Mouse (Mus musculus) CH12.LX (cell line): ENCODE measurements at regions not wholly inside any gene's neighbourhood (a gene's known extent, or its start where the extent isn't known, plus 50 kb on each side); places are given as distances from the start of the nearest gene placed in this dataset.
A peak's percentile ranks its signal among the peaks of the same experiment; 100 is the strongest.

ENCODE experiments used
- DNase-seq: peaks from one replicate; pipeline ENCODE4 v3.0.0-alpha.2; 2013; ENCODE audit errors: extremely low read depth
- H3K27ac ChIP-seq: 2 replicates; pipeline ENCODE4 v1.5.1; 2012; ENCODE audit warnings: low read depth, mild to moderate bottlenecking, control low read depth, moderate library complexity; ENCODE audit not compliant: insufficient read depth
- H3K27me3 ChIP-seq: replicated peaks from 2 replicates; pipeline ENCODE3; 2012; ENCODE audit warnings: inconsistent platforms
- H3K36me3 ChIP-seq, 2 experiments: replicated peaks in 1 of 2; 2 replicates each; pipeline versions ENCODE3 to v1.6.1; 2012; ENCODE audit warnings: inconsistent platforms in 1 of 2, low read length in 1 of 2, mild to moderate bottlenecking in 1 of 2, mixed read lengths in 1 of 2, moderate library complexity in 1 of 2; ENCODE audit not compliant: control insufficient read depth in 1 of 2, insufficient read depth in 1 of 2
- H3K4me1 ChIP-seq, 2 experiments: 2 replicates each; pipeline ENCODE4 v1.6.1; 2012; ENCODE audit warnings: inconsistent platforms in 1 of 2, moderate library complexity in 1 of 2; ENCODE audit not compliant: insufficient read depth in 2 of 2, control insufficient read depth in 1 of 2
- H3K4me2 ChIP-seq: 2 replicates; pipeline ENCODE4 v1.6.1; 2012; ENCODE audit warnings: low read depth, mild to moderate bottlenecking, control low read depth; ENCODE audit not compliant: poor library complexity, insufficient read depth, severe bottlenecking
- H3K4me3 ChIP-seq, 3 experiments: fragments of 150-350 bp in 1 of 3; sonication (generic) in 1 of 3; replicated peaks in 1 of 3; 2 replicates each; pipeline versions ENCODE3 to v1.5.1; 2011 to 2012; ENCODE audit warnings: low read depth in 2 of 3, low read length in 2 of 3, mild to moderate bottlenecking in 2 of 3, moderate library complexity in 2 of 3, control low read depth in 1 of 3, improper control_type of control experiment in 1 of 3, inconsistent platforms in 1 of 3, mixed read lengths in 1 of 3; ENCODE audit not compliant: poor library complexity in 1 of 3
- H3K79me2 ChIP-seq: replicated peaks from 2 replicates; pipeline ENCODE4 v1.6.1; 2012; ENCODE audit warnings: mild to moderate bottlenecking, moderate library complexity; ENCODE audit not compliant: control insufficient read depth, poor library complexity, insufficient read depth, severe bottlenecking; ENCODE audit errors: extremely low read depth
- H3K9ac ChIP-seq: 2 replicates; pipeline ENCODE4 v1.6.1; 2012; ENCODE audit warnings: low read depth, mild to moderate bottlenecking, control low read depth, moderate library complexity; ENCODE audit not compliant: insufficient read depth
- H3K9me3 ChIP-seq: replicated peaks from 2 replicates; pipeline ENCODE3; 2012; ENCODE audit warnings: low read length, inconsistent platforms, mixed read lengths
- BHLHE40 ChIP-seq: IDR thresholded peaks from 2 replicates; pipeline ENCODE4 v1.6.1; 2011; ENCODE audit warnings: mild to moderate bottlenecking, low read depth, low read length, improper control_type of control experiment
- CHD1 ChIP-seq: IDR thresholded peaks from 2 replicates; pipeline ENCODE4 v1.6.1; 2012; ENCODE audit warnings: low read depth, low read length, improper control_type of control experiment, inconsistent platforms
- CHD2 ChIP-seq: IDR thresholded peaks from 2 replicates; pipeline ENCODE4 v1.6.1; 2011; ENCODE audit warnings: low read length, improper control_type of control experiment
- ELF1 ChIP-seq: IDR thresholded peaks from 2 replicates; pipeline ENCODE4 v1.6.1; 2014; ENCODE audit warnings: low read depth, mild to moderate bottlenecking, inconsistent platforms, low read length, improper control_type of control experiment
- EP300 ChIP-seq: IDR thresholded peaks from 2 replicates; pipeline ENCODE4 v1.6.1; 2011; ENCODE audit warnings: low read length, improper control_type of control experiment
- IRF4 ChIP-seq: IDR thresholded peaks from 2 replicates; pipeline ENCODE4 v1.6.1; 2014; ENCODE audit warnings: low read depth, mild to moderate bottlenecking, inconsistent platforms, low read length, improper control_type of control experiment
- JUND ChIP-seq: conservative IDR thresholded peaks from 2 replicates; pipeline ENCODE4 v1.6.1; 2011; ENCODE audit warnings: low read depth, low read length, improper control_type of control experiment
- MAZ ChIP-seq: IDR thresholded peaks from 2 replicates; pipeline ENCODE4 v1.6.1; 2012; ENCODE audit warnings: low read depth, mild to moderate bottlenecking, inconsistent platforms, low read length, improper control_type of control experiment, moderate library complexity
- MYC ChIP-seq: IDR thresholded peaks from 2 replicates; pipeline ENCODE4 v1.6.1; 2011; ENCODE audit warnings: low read depth, mild to moderate bottlenecking, improper control_type of control experiment, low read length
- PAX5 ChIP-seq: IDR thresholded peaks from 2 replicates; pipeline ENCODE4 v1.6.1; 2012; ENCODE audit warnings: low read length, inconsistent platforms, mixed read lengths
- POLR2A ChIP-seq: IDR thresholded peaks from 2 replicates; pipeline ENCODE4 v1.6.1; 2011; ENCODE audit warnings: low read depth, mild to moderate bottlenecking, improper control_type of control experiment, low read length
- POLR2AphosphoS2 ChIP-seq: IDR thresholded peaks from 2 replicates; pipeline ENCODE4 v1.6.1; 2011; ENCODE audit warnings: low read depth, low read length, improper control_type of control experiment
- RCOR1 ChIP-seq: conservative IDR thresholded peaks from 2 replicates; pipeline ENCODE4 v1.6.1; 2012; ENCODE audit warnings: low read depth, mild to moderate bottlenecking, inconsistent platforms, low read length, improper control_type of control experiment
- SIN3A ChIP-seq: IDR thresholded peaks from 2 replicates; pipeline ENCODE4 v1.6.1; 2012; ENCODE audit warnings: low read length, improper control_type of control experiment, inconsistent platforms
- SMC3 ChIP-seq: IDR thresholded peaks from 2 replicates; pipeline ENCODE4 v1.6.1; 2011; ENCODE audit warnings: low read depth, low read length, improper control_type of control experiment
- TBP ChIP-seq: conservative IDR thresholded peaks from 2 replicates; pipeline ENCODE4 v1.6.1; 2011; ENCODE audit warnings: low read depth, low read length, improper control_type of control experiment
- UBTF ChIP-seq: IDR thresholded peaks from 2 replicates; pipeline ENCODE4 v1.6.1; 2012; ENCODE audit warnings: low read depth, mild to moderate bottlenecking, inconsistent platforms, low read length, improper control_type of control experiment, moderate library complexity
- USF2 ChIP-seq: conservative IDR thresholded peaks from 2 replicates; pipeline ENCODE4 v1.6.1; 2011; ENCODE audit warnings: low read depth, low read length, improper control_type of control experiment
- ZKSCAN1 ChIP-seq: IDR thresholded peaks from 2 replicates; pipeline ENCODE4 v1.6.1; 2012; ENCODE audit warnings: low read depth, inconsistent platforms, low read length, improper control_type of control experiment, borderline replicate concordance
- ZMIZ1 ChIP-seq: IDR thresholded peaks from 2 replicates; pipeline ENCODE4 v1.6.1; 2012; ENCODE audit warnings: low read depth, mild to moderate bottlenecking, inconsistent platforms, low read length, improper control_type of control experiment
- dilution Hi-C: fragments of 300-500 bp; cut with MboI; formaldehyde crosslinking; loops from 2 replicates; pipeline ENCODE4 v1.14.3; 2020; ENCODE audit warnings: low sequenced_read_pairs; ENCODE audit not compliant: extremely low pct_unique_long_range_greater_than_20kb, extremely low pct_ligation_motif_present
- in situ Hi-C: fragments of 300-500 bp; cut with MboI; formaldehyde crosslinking; loops from 3 replicates; pipeline ENCODE4 v1.14.3; 2019; ENCODE audit warnings: low sequenced_read_pairs, low pct_ligation_motif_present, low pct_unique_long_range_greater_than_20kb, mixed read lengths

DNA sequence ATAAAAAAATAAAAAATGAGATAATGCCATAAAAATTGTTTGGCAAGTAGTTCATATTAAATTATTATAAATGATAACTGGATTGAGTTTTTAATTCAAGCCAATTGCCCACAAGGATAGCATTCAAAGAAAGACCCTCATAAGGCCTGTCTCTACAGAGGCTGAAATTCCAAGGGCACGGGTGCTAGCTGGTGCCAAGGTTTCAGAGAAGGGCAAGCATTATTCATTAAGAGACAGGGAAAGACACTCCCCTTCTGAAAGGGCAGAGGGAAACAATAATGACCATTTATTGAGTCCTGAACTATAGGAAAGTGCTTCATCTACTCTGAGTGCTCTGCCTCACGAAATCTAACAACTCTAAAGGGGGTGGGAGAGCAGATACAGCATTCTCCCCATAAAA is 147.0 kb downstream of the Plpp3 start:
- H3K27me3 ChIP-seq, result no peaks in the 10 kb centered on the region
- dilution Hi-C loops (no loop called here), in situ Hi-C loops (no loop called here)
- no peaks in the 10 kb centered on the region for H3K36me3 ChIP-seq
- H3K27ac ChIP-seq, result no peak overlapping the region
- no peaks in the 10 kb centered on the region for H3K79me2 ChIP-seq
- H3K4me1 ChIP-seq, result peaks cover 0 to 33% of the 10 kb centered on the region in 2 experiments; a peak in 2 of 4 replicates
- H3K9ac ChIP-seq, result no peak overlapping the region
- no peaks in the 10 kb centered on the region for H3K9me3 ChIP-seq
- TF ChIP-seq CHD2 (no peak), TBP (no peak)
- no peak overlapping the region for H3K4me3 ChIP-seq
- H3K4me2 ChIP-seq, result no peak overlapping the region
- no peak for DNase-seq

- H3K9me3 ChIP-seq, result no peaks in the 10 kb centered on the region
- no peaks in the 10 kb centered on the region for H3K79me2 ChIP-seq
- no peak for DNase-seq
- no peaks in the 10 kb centered on the region for H3K36me3 ChIP-seq
- dilution Hi-C loops, result no loop called here
- H3K4me1 ChIP-seq, result peaks cover 0 to 27% of the 10 kb centered on the region in 2 experiments; a peak in 2 of 4 replicates
- in situ Hi-C loops, result no loop called here
- H3K4me3 ChIP-seq, result no peak overlapping the region
- H3K27ac ChIP-seq, result no peak overlapping the region
- no peak for TF ChIP-seq CHD1
- TF ChIP-seq POLR2AphosphoS2, result no peak
- TF ChIP-seq UBTF, result no peak
- peak; percentile 44; the same call in 1 of the 2 replicates for TF ChIP-seq ELF1
- TF ChIP-seq MYC, result no peak
- TF ChIP-seq JUND, result no peak
- TF ChIP-seq POLR2A, result no peak
- TF ChIP-seq BHLHE40, result no peak
- no peak for TF ChIP-seq USF2
- TF ChIP-seq EP300, result no peak
- no peak for TF ChIP-seq ZMIZ1
- TF ChIP-seq MAZ, result no peak
- TF ChIP-seq PAX5, result no peak
- no peak for TF ChIP-seq SIN3A
- TF ChIP-seq ZKSCAN1, result no peak
- 0 out of 2 replicates have a peak, but pooled peaks have one; percentile 19 for TF ChIP-seq RCOR1
- TF ChIP-seq SMC3, result no peak
- no peak for TF ChIP-seq IRF4
- no peaks in the 10 kb centered on the region for H3K27me3 ChIP-seq
- H3K9ac ChIP-seq, result no peak overlapping the region
- H3K4me2 ChIP-seq, result no peak overlapping the region
Measured at GRCm38 (mm10) chr4:105305931-105306330, 148.8 kb downstream of the Plpp3 start.
